Mouse (Mus musculus): ENCODE data around the gene Slc15a3. TPM values are rescaled to one million over a fixed set of nuclear protein-coding genes. Genes with fewer than 3 reads are reported as not detected.

The Slc15a3 gene
- polyA plus RNA-seq (2014; fragmentation: Illumina TruSeq; extraction: RNeasy Lipid Tissue Mini Kit (QIAGEN cat#74804); ENCODE audit: low read depth, low replicate concordance): 0.85 TPM

DNA sequence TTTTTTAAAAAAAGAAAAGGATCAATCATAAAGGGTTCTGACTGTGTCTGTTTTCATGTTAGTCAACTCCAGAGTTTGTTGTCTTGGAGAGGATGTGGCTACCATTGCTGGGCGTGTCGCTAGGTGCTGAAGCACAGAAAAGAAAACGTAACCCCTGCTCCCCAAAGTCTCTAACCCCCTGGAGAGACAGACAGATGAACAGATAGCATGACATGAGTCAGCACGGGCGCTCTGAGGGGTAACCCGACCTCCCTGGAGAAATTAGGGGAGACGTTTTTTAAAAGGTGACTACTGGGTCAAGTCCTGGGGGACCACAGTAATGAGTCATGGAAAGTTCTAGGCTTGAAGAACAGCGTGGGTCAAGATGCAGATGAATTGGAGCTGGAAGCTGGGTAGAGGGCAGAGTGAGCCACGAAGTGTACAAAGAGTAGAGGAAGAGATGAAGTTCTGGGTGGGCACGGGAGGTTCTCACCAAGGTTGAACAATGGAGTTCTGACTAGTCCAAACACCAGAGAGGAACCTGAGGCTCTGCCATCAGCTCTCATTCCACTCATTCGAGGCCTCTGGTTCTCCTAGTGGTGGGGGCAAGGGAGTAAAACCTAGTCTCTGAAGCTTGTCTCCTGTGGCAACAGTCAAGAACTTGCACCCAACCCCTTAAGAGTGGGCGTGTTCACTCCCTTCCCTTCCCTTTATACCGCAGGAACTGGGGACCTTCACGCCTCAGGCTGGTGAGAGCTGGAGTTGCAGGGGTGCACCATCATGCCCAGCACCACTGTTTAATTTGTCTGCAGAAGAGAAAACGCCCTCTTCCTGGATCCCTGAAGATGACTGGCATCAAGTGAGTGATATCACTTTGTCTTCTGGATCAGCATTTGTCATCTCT, at the start of gene Slc15a3:
TSS of gene Slc15a3 (plus strand) at position 718 of the 883 bp plus-strand sequence.

DNA sequence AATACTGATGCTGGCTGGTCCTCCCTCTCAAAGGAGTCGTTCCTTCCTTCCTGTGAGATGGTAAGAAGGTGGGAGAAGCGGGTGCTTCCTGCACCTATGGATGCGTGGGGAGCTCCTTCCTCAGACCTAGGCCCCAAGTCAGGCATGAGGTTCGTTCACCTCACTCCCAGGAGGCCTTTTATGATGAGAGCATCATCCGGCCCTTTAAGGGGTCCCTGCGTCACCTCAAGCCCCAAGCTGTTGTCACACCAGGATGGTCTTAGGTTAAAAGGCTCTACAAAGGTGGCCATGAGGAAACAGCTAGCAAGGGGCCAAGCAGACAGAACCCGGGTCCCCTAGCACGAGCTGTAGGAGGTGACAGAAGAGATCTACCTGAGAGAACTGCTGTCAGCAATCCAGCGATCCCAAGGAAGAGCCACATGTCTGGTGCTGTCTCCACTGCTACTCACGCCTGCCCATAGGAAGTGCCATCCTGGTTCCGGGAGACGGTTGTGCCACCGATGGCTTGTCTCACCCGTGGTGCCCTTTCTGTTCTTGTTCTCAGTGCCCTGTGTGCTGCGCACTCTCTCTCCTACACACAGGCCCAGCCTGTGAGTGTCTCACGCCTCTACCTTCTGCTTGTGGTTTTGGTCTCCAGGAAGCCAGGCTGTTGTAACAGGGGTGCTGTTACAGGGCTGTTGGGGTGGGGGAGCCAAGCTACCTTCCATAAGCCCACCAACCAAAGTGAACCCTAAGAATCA, 9.9 kb upstream of the Slc15a3 start, which contains the start of gene Cd6:
TSS of gene Cd6 (minus strand) at position 623 of the 740 bp plus-strand sequence.

DNA sequence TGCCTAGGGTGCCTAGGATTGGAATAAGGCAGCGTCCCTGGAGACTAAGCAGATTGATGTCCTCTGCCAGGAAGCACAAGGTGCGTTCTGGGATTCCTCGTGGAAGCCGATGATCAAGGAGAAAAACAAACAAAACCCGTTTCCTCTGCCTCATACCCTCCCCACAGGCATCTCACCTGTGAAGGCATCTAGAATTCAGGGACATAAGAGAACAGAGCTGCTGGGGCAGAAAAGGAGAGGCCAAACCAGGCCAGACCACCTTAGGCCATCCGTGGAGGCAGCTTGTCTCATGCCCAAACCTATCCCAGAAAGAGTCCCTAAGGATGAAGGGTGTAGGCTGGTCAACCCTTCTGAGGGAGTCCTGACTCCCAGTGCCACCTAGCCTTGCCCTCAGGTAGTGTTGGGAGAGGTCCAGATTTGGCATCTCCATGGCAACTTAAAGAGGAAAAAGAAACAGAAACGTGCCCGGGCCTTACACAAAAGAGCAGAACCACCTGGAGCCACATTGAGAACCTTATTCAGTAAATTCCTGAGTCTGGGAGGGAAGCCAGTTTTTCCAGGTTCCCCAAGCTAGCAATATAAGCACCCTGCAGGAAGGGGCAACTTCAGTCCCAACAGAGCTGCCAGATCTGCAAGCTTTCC, 30.5 kb downstream of the Slc15a3 start, which contains the start of gene Tmem132a:
TSS of gene Tmem132a (minus strand) at position 55 of the 642 bp plus-strand sequence.

DNA sequence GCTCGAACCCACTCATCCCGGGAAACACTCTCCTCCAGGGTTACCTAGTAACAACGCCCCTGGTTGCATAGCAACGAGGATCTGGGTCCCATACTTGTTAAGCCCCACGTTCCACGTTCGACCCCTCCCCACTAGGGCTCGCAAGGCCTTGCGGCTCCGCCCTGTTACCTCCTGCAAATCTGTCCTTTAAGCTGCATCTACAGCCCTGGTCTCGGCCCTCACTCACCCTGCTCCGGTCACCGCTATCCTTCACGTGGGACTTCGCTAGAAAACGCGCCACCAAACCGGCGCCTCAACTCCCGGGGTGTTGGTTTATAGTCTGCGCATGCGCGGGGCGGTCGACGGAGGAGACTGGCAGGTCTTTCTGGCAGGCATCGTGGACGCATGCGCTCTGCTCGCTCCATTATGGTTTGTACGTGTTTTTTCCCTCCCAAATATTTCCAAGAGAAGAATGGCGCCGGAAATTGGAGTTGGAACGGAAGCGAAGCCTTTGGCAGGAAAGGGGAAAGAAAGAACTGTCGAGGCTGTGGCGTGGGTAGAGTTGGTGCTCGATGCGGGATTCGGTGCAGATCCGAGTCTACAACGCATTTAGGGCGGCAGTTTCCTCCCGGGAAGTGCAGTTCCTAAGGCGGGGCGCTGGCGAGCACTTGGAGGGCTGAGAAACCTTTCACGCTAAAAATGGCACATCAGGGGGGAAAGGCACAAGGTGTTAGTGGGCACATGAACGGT, 42.1 kb downstream of the Slc15a3 start, which contains the start of gene Tmem109:
TSS of gene Tmem109 (minus strand) at position 576 of the 729 bp plus-strand sequence.

DNA sequence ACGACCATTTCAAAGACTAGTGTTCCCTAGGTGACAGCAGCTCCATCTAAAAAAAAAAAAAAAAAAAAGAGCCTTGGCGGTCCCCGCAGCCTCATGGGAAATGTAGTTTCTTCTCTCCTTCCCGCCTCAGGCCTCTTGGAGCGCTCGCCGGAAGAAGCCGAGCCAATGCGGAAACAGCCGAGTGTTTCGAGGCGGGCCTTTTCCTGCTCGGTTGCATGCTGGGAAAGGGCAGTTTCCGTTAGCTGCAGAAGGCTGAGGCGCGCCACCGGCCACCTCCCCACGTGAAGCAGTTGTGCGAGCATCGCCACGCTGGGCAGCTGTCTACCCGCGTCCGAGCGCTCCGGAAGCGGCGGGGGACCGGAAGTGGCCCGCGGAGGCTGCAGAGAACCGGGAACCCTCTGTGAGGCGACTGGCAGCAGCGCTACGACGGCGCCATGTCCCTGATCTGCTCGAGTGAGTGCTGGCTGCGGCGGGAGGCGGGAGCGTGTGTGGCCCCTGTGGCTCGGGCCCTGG, 55.5 kb downstream of the Slc15a3 start, which contains the start of gene Prpf19:
TSS of gene Prpf19 (plus strand) at position 216 of the 513 bp plus-strand sequence.

Other genes with a start within 250 kb of the Slc15a3 start
- 65.6 TPM for gene Ddb1, start 234.4 kb upstream of the Slc15a3 start, polyA plus RNA-seq (2014; fragmentation: Illumina TruSeq; extraction: RNeasy Lipid Tissue Mini Kit (QIAGEN cat#74804); ENCODE audit: low read depth, low replicate concordance)
- gene Tkfc, start 234.1 kb upstream of the Slc15a3 start, polyA plus RNA-seq (2014; fragmentation: Illumina TruSeq; extraction: RNeasy Lipid Tissue Mini Kit (QIAGEN cat#74804); ENCODE audit: low read depth, low replicate concordance): 1.5 TPM
- not detected for gene Vwce, start 205.5 kb upstream of the Slc15a3 start, polyA plus RNA-seq (2014; fragmentation: Illumina TruSeq; extraction: RNeasy Lipid Tissue Mini Kit (QIAGEN cat#74804); ENCODE audit: low read depth, low replicate concordance)
- gene Pga5, start 161.7 kb upstream of the Slc15a3 start, polyA plus RNA-seq (2014; fragmentation: Illumina TruSeq; extraction: RNeasy Lipid Tissue Mini Kit (QIAGEN cat#74804); ENCODE audit: low read depth, low replicate concordance): not detected
- 4.3 TPM for gene Vps37c, start 151.0 kb upstream of the Slc15a3 start, polyA plus RNA-seq (2014; fragmentation: Illumina TruSeq; extraction: RNeasy Lipid Tissue Mini Kit (QIAGEN cat#74804); ENCODE audit: low read depth, low replicate concordance)
- 0.54 TPM for gene Cd5, start 100.7 kb upstream of the Slc15a3 start, polyA plus RNA-seq (2014; fragmentation: Illumina TruSeq; extraction: RNeasy Lipid Tissue Mini Kit (QIAGEN cat#74804); ENCODE audit: low read depth, low replicate concordance)
- not detected for gene Cd6, start 9.7 kb upstream of the Slc15a3 start, polyA plus RNA-seq (2014; fragmentation: Illumina TruSeq; extraction: RNeasy Lipid Tissue Mini Kit (QIAGEN cat#74804); ENCODE audit: low read depth, low replicate concordance)
- not detected for gene Tmem132a, start 30.2 kb downstream of the Slc15a3 start, polyA plus RNA-seq (2014; fragmentation: Illumina TruSeq; extraction: RNeasy Lipid Tissue Mini Kit (QIAGEN cat#74804); ENCODE audit: low read depth, low replicate concordance)
- 3.4 TPM for gene Tmem109, start 42.3 kb downstream of the Slc15a3 start, polyA plus RNA-seq (2014; fragmentation: Illumina TruSeq; extraction: RNeasy Lipid Tissue Mini Kit (QIAGEN cat#74804); ENCODE audit: low read depth, low replicate concordance)
- 24.8 TPM for gene Prpf19, start 55.5 kb downstream of the Slc15a3 start, polyA plus RNA-seq (2014; fragmentation: Illumina TruSeq; extraction: RNeasy Lipid Tissue Mini Kit (QIAGEN cat#74804); ENCODE audit: low read depth, low replicate concordance)
- gene Zp1, start 80.9 kb downstream of the Slc15a3 start, polyA plus RNA-seq (2014; fragmentation: Illumina TruSeq; extraction: RNeasy Lipid Tissue Mini Kit (QIAGEN cat#74804); ENCODE audit: low read depth, low replicate concordance): not detected
- not detected for gene Ptgdr2, start 97.4 kb downstream of the Slc15a3 start, polyA plus RNA-seq (2014; fragmentation: Illumina TruSeq; extraction: RNeasy Lipid Tissue Mini Kit (QIAGEN cat#74804); ENCODE audit: low read depth, low replicate concordance)
- gene Ccdc86, start 109.5 kb downstream of the Slc15a3 start, polyA plus RNA-seq (2014; fragmentation: Illumina TruSeq; extraction: RNeasy Lipid Tissue Mini Kit (QIAGEN cat#74804); ENCODE audit: low read depth, low replicate concordance): 1.9 TPM
- not detected for gene Ms4a10, start 134.9 kb downstream of the Slc15a3 start, polyA plus RNA-seq (2014; fragmentation: Illumina TruSeq; extraction: RNeasy Lipid Tissue Mini Kit (QIAGEN cat#74804); ENCODE audit: low read depth, low replicate concordance)
- not detected for gene Ms4a15, start 153.5 kb downstream of the Slc15a3 start, polyA plus RNA-seq (2014; fragmentation: Illumina TruSeq; extraction: RNeasy Lipid Tissue Mini Kit (QIAGEN cat#74804); ENCODE audit: low read depth, low replicate concordance)
- 0.32 TPM for gene Ms4a18, start 178.3 kb downstream of the Slc15a3 start, polyA plus RNA-seq (2014; fragmentation: Illumina TruSeq; extraction: RNeasy Lipid Tissue Mini Kit (QIAGEN cat#74804); ENCODE audit: low read depth, low replicate concordance)
- gene Ms4a8a, start 241.4 kb downstream of the Slc15a3 start, polyA plus RNA-seq (2014; fragmentation: Illumina TruSeq; extraction: RNeasy Lipid Tissue Mini Kit (QIAGEN cat#74804); ENCODE audit: low read depth, low replicate concordance): 842 TPM

All from sigmoid colon, adult 10 weeks (tissue).